Mouse (Mus musculus): ENCODE measurements at regions not wholly inside any gene's neighbourhood (a gene's known extent, or its start where the extent isn't known, plus 50 kb on each side); places are given as distances from the start of the nearest gene placed in this dataset.

DNA sequence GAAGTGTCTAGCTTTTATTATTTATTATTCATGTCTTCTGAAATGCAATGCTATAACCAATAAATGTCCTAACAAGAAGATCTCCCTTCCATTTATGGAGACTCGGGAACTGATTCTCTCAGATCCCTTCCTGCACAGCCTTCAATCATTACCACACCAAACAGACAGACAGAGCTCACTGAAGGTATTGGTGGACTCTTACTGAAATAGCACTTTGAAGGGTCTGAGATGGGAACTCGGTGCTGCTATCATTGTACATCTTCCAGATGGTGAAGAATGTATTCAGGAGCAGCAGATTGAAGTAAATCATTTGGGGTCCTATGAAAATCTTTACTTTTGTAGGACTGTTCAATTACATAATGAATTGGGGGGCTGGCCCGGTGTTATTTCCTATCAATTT is 183.6 kb downstream of the Moxd1 start:
- TF ChIP-seq POLR2A (IDR thresholded peaks at IDR 0.05; ENCODE audit: control insufficient read depth, low read depth, low read length) (no peak), CTCF (IDR thresholded peaks at IDR 0.05; ENCODE audit: control insufficient read depth, insufficient read depth, insufficient replicate concordance, low read depth, low read length) (no peak)
